Mouse (Mus musculus) kidney, postnatal 4 days (tissue): ENCODE results near the gene Slco1a5.
"Not testable (repeated sequence)": the region's sequence is repeated elsewhere in the genome, so short reads cannot be mapped to it uniquely, and the experiment has no call there.

Source experiments
- DNase-seq, 2 experiments: peaks; one replicate each; pipeline ENCODE4 v3.0.0; 2021; ENCODE audit warnings: mixed read lengths in 2 of 2

Slco1a5 gene

GRCm38 (mm10) chr6:142322881-142323280, at the start of gene Slco1a5:
Gene Slco1a5, minus strand, starts transcription at chr6:142322981.
- no peak for DNase-seq

DNA sequence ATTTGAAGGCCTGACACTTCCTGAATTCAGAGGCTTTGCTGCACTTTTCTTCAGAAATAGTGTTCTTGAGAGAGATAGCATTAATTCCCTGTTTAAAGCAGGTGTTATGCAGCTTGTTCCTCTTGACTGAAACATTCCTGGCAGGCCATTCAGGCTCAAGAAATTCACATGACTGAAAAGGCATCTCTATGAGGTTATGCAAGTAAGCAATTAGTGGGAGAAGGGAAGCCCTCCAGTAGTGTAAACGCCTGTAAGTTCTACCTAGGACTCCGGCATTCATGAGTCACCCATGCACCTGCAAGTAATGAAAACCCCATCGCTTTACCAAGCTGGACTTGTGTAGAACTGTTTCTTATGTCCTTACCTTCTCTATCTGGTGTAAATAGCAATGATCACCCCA, 46.8 kb upstream of the Slco1a5 start:
- DNase-seq: no peak

- no peak for DNase-seq
Observed at GRCm38 (mm10) chr6:142367565-142367964, 44.8 kb upstream of the Slco1a5 start.

DNA sequence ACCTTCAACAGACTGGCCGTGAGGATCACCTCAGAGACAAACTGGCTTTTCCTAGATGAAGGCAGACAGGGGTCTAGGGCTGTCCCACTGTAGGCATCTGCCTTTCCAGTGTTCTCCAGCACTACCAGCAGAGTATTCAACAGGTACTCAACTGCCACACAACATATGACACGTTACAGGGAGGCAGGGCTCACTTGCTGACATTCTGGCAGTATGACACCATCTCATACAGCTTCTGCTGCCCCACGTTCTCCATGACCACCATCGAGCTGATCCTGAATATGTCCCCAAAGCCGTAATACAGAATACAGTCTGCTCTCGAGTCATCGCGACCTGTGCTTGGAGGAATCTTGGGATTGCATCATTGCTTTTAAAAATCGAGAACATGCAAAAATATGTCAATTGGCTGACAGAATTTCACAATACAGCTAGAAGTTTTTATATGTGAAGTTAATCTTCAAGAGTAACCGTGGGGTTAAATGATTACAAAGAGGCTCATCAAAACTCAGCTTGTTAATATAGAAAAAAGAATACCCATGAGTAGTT, 43.8 kb upstream of the Slco1a5 start:
- no peak for DNase-seq

DNA sequence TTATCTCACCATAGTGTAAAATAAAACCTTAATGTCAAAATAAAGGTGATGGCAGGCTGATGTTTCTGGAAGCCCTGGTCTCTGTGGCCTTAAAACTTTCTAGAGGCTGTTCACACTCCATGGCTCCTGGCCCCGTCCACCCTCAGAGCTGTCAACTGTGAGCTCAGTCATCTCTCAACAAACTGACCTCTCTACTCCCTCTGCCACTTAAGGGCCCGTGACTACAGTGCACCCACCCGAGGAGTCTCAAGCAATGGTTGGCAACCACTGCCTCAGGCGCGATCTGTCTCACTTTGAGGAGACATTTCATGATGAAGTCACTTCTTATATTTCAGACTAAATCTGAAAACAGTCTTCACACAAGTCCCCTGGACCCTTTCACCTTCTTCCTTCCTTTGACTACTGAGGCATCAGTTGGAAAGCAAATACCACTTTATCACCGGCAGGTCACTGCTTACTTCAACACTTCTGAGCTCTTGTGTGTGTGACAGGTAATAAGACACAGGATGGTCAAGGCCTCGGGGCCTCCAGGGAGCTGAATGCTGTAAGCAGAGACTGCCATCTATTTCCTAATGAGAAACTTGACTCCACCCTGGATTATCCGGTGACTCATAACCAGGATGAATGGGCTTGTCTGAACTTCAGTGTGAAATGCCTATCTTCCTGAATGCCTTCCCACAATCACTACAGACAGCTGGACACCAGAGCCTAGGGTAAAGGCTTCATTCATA, 43.1 kb upstream of the Slco1a5 start:
- no peak for DNase-seq

- DNase-seq: peak; percentile 33 to 38
Observed at GRCm38 (mm10) chr6:142363019-142363576, 40.3 kb upstream of the Slco1a5 start.

- no peak for DNase-seq
Observed at GRCm38 (mm10) chr6:142362036-142362435, 39.3 kb upstream of the Slco1a5 start.

DNA sequence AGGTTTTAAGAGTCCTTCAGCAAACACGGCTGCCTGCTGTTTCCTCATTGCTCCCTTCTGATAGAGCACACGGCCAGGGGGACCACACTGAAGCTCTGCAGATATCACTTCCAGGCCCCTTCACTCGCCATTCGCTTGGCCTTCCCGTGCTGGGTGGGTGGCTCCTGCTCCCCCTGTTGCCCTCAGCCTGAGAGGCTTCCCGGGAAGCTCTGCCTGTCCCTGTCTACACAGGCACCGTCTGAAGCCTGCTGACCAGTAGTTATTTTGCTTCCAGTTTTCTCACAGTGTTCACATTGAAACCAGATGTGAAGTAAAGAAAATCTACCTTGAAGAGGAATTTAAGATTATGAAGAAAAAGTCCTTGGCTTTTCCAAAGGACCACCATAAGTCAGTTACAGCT, 34.3 kb upstream of the Slco1a5 start:
- no peak for DNase-seq

DNA sequence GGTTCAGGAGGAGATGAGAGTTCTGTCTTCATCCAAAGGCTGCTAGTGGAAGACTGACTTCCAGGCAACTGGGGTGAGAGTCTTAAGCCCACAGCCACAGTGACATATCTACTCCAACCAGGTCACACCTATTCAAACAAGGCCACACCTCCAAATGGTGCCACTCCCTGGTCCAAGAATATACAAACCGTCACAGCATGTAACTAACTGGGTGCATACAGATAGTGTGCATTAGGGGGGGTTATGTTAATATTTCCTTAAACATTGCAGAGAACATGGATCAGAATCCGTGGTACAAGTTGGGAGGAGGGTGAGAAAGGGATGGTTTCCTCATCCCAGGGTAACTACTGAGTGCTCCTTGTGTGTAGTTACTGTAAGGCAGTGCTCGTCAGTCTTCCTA, 29.3 kb upstream of the Slco1a5 start:
- DNase-seq: not testable (repeated sequence)

DNA sequence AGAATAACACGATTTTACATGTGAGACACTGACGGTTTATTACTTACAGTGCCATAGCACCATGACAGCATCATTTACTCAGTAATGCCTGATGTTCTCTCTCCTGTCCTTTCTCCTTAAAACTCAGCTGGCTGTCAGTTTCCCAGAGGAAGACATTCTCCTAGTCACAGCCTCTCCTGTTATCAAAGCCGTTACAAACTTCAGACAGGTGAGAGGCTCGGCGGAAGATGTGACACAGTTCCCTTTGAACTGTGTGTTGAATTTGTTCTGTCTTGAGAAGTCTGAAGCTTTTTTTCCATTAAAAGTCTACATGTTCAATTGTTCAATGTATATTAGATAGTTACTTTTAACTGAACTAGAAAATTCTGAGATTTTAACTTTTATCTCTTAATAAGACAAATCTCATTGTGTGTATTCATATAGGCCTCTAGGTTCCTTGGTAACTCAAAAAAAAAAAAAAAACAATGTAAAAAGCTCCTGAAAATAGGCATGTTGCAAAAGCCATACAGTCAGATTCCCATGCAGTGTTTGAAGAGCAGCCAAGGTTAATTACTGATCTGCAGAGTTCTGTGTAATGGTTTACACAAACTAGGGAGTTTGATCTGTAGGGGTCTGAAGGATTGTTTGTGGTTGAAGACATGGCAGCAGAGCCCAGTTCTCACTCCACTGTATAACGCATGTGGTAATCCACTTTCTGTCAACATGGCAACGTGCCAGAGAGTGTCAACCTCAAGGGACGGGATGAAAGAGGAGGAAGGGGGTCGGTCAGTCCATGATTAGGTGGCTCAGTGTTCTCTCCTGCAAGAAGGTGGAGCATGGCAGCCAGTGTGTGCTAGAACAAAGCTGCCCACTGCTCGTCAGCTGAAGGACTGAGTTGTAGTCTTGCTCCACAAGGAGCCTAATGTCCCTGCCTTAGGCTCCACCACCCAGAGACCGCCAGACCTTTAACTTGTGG, 24.9 kb upstream of the Slco1a5 start:
- DNase-seq: peak; percentile 22 to 44

DNA sequence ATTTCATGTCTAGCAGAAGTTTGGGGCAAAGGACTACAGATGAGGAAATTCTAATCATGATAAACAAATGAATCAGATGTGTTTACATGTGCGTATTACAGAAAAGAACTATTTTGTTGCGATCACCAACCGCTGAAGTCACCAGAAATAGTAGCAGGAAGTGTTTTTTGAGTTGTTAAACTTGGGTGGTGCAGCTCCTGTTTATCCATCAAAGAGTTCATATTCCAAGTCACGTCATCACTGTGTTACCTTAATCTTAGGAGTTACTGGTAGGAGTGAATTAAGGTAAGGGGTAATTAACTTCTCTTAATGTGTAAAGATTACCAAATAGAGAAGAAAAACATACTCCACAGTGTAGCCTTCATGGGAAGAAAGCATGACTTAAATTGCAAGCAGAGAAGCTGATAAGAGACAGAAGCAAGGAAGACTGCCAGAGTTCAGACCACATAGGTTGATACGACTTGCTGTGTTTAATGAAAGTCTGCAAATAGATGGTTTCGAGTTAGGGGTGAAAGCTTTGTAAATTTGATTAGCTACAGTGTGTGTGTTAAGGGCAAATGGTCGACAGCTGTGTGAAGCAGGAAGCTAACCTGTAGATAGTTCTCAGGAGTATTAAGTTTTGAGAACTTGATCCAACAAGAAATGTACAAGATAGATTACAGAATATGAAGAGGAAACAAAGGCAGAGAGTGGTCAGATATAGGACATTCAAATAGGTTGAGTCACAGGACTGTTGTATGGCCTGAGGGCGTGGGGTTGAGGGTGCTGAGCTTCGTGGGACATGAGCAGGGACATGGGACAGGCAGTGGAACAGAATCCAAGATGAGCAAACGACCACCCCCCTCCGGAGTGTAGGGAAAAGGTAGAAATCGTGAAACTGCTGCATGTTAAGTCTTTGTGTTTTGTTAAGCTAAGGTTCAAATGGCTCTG, 23.7 kb upstream of the Slco1a5 start:
- no peak for DNase-seq

DNA sequence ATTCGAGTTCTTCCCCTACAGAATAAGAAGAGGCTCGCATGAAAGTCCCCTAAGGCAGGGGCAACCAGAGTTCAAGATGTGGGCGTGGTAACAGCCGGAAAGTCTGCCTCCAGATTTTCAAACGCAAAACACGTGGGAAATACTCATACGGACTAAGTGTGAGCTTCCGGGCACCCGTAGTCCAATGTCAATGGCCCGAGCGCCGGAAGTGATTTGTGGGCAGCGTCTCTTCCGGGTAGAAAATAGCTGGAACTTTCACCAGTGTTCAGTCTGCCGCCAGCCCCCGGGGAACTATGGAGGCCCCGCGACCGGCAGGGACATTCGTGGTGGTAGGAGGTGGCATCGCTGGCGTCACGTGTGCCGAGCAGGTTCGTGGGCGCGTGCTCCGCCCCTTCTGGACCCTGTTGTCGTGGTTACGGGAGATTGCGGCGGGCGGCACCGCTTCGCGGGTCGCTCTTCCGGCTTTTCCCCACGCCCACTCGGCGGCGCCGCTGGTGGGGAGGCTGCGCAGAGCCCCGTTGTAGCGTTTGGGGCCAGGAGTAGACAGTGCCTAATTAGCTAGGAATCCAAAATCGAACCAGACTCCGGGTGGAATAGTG, 22.8 kb upstream of the Slco1a5 start, which contains the start of gene Pyroxd1:
Gene Pyroxd1, plus strand, starts transcription at position 215 of the 599 bp plus-strand sequence.
- peak; percentile 85 to 92 for DNase-seq

GRCm38 (mm10) chr6:142343561-142343960, 20.8 kb upstream of the Slco1a5 start:
- DNase-seq: peak; percentile 70 to 71

GRCm38 (mm10) chr6:142339576-142339975, 16.8 kb upstream of the Slco1a5 start:
- no peak for DNase-seq

GRCm38 (mm10) chr6:142338961-142339360, 16.2 kb upstream of the Slco1a5 start:
- DNase-seq: no peak

DNA sequence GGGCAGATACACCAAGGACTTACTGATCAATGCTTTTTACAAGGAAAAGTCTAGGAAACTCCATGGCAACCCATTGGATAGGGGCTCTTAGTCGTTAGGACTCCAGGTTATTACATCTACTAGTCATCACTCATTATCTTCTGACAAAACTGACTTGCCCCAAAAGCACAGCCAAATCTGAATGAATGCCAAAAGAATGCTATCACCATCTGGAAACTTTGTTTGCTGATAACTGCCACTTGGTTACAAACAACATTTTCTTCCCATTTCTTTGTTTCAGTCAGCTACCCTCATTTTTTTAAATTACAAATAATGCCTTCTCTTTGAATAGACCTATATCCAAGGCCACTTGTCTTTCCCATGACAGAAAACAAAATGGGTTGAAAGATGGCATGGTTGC, 6.4 kb upstream of the Slco1a5 start:
- no peak for DNase-seq

- DNase-seq: no peak
Observed at GRCm38 (mm10) chr6:142326598-142326997, 3.8 kb upstream of the Slco1a5 start.

DNA sequence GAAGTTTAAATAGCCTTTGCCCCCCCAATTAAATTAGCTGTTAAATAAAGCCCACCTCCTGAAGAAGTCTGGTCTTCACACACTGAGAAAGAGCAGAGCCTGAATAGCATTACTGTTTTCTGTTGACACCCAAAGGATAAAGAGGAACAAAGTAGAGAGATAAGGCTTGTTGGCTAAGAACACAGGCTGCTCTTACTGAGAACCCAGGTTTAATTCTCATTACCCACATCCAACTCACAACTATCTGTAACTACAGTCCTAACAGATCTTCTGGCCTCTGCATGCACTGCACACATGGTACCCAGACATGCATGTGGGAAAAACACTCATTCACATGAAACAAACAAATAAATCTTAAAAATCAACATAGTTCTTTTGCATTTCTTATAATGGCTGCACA, 5.7 kb downstream of the Slco1a5 start:
- DNase-seq: no peak

DNA sequence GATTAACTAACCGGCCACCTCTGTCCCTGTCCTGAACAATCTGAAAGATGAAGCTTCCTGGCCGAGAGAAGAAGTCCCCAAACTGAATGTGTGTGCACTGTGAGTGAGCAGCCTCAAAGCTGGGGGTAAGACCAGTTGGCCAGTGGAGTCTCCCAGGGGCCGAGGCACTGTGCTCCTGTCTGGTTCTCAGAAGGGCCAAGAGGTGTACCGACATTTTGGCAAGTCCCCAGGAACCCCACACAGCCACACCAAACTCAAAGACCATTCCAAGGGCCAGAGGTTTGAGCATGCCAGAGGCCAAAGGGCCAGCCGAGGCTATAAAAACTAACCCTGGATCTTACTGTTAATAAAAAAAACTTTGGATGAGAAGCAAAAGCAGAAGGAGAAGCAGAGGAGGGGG, 8.5 kb downstream of the Slco1a5 start:
- DNase-seq: no peak

GRCm38 (mm10) chr6:142305076-142305475, 17.7 kb downstream of the Slco1a5 start:
- no peak for DNase-seq

- DNase-seq: no peak
Observed at GRCm38 (mm10) chr6:142298098-142298497, 24.7 kb downstream of the Slco1a5 start, which contains the start of gene Iapp. Gene Iapp, plus strand, starts transcription at chr6:142298423.
